Mouse (Mus musculus): ENCODE measurements at regions not wholly inside any gene's neighbourhood (a gene's known extent, or its start where the extent isn't known, plus 50 kb on each side); places are given as distances from the start of the nearest gene placed in this dataset.

- DNase-seq (ENCODE audit: low spot score in 2 of 2), result no peak
Observed at GRCm38 (mm10) chr1:83527803-83528202, 119.8 kb upstream of the Sphkap start.

- DNase-seq (ENCODE audit: low spot score in 2 of 2), result peak in 1 of 2 experiments; percentile 27
Observed at GRCm38 (mm10) chr1:83509356-83509755, 101.4 kb upstream of the Sphkap start.

- peak; percentile 37 to 42 for DNase-seq (ENCODE audit: low spot score in 2 of 2)
Observed at GRCm38 (mm10) chr1:83505386-83505785, 97.4 kb upstream of the Sphkap start.

GRCm38 (mm10) chr1:83496888-83497287 lies 88.9 kb upstream of the Sphkap start:
- no peak for DNase-seq (ENCODE audit: low spot score in 2 of 2)

GRCm38 (mm10) chr1:83496380-83496779 lies 88.4 kb upstream of the Sphkap start:
- no peak for DNase-seq (ENCODE audit: low spot score in 2 of 2)

GRCm38 (mm10) chr1:83495022-83495421 lies 87.0 kb upstream of the Sphkap start:
- no peak for DNase-seq (ENCODE audit: low spot score in 2 of 2)

GRCm38 (mm10) chr1:83479111-83479510 lies 71.1 kb upstream of the Sphkap start:
- DNase-seq (ENCODE audit: low spot score in 2 of 2), result peak in 1 of 2 experiments; percentile 3

Small RNA genes lying in the stretch of these regions (microRNA-seq; reads per million reads assigned to microRNA genes)
- gene Gm25754, result 0 reads per million in 2 experiments
